Mouse (Mus musculus) midbrain, postnatal 0 days (tissue): ENCODE results near the gene Marc2. TPM values are rescaled to one million over a fixed set of nuclear protein-coding genes. Genes with fewer than 3 reads are reported as not detected.

Experiments
- ATAC-seq: fragments of 200-750 bp; cut with Nextera tagmentation; 2 replicates; pipeline ENCODE4 v1.8.0; 2017; ENCODE audit warnings: moderate number of reproducible peaks, mild to moderate bottlenecking, moderate TSS enrichment, moderate library complexity; ENCODE audit not compliant: low FRiP score
- DNase-seq: peaks from one replicate; pipeline ENCODE4 v3.0.0-alpha.2; 2015; ENCODE audit warnings: low spot score
- H3K27ac ChIP-seq: fragments of 300-500 bp; sonication (generic); 2 replicates; pipeline ENCODE4 v1.5.1; 2014; ENCODE audit warnings: low read depth, mild to moderate bottlenecking, low read length, mixed read lengths
- H3K27me3 ChIP-seq: fragments of 300-500 bp; sonication (generic); 2 replicates; pipeline ENCODE4 v1.6.1; 2014; ENCODE audit warnings: low read length, control low read depth, mixed read lengths; ENCODE audit not compliant: insufficient read depth
- H3K36me3 ChIP-seq: fragments of 300-500 bp; sonication (generic); 2 replicates; pipeline ENCODE4 v1.6.1; 2014; ENCODE audit warnings: low read length, control low read depth, mixed read lengths; ENCODE audit not compliant: insufficient read depth
- H3K4me1 ChIP-seq: fragments of 300-500 bp; sonication (generic); 2 replicates; pipeline ENCODE4 v1.6.1; 2014; ENCODE audit warnings: mild to moderate bottlenecking, control low read depth, antibody characterized with exemption, low read length, mixed read lengths; ENCODE audit not compliant: insufficient read depth
- H3K4me2 ChIP-seq: fragments of 300-500 bp; sonication (generic); 2 replicates; pipeline ENCODE4 v1.6.1; 2014; ENCODE audit warnings: low read depth, mild to moderate bottlenecking, low read length, mixed read lengths; ENCODE audit not compliant: poor library complexity, severe bottlenecking
- H3K4me3 ChIP-seq: fragments of 300-500 bp; sonication (generic); 2 replicates; pipeline ENCODE4 v1.5.1; 2014; ENCODE audit warnings: low read depth, mild to moderate bottlenecking, low read length, moderate library complexity
- H3K9ac ChIP-seq: fragments of 300-500 bp; sonication (generic); replicated peaks from 2 replicates; pipeline ENCODE4 v1.6.1; 2014; ENCODE audit warnings: mild to moderate bottlenecking, low read length, moderate library complexity, mixed read lengths; ENCODE audit not compliant: poor library complexity, severe bottlenecking
- H3K9me3 ChIP-seq: fragments of 300-500 bp; sonication (generic); 2 replicates; pipeline ENCODE4 v1.6.1; 2016; ENCODE audit warnings: low read length, control low read depth
- CTCF ChIP-seq: IDR thresholded peaks from 2 replicates; pipeline ENCODE4 v1.5.1; 2016; ENCODE audit warnings: antibody characterized with exemption, mild to moderate bottlenecking
- WGBS: fragments of 180-500 bp; shearing (Covaris S2); extraction: QIAGEN DNeasy Blood & Tissue Kit; methylation state at CpG from one replicate; pipeline ENCODE4 v1.1.7; 2014; 5-methylcytosine and 5-hydroxymethylcytosine counted together
- polyA plus RNA-seq: library from polyadenylated mRNA; unstranded; fragments of >200 nt; fragmentation: Nextera tagmentation; extraction: Ambion mirVana; gene quantifications from 2 replicates; pipeline ENCODE4 v1.2.1, GENCODE M21; 2015
- total RNA-seq: library from RNA; depleted of rRNA; stranded (reverse); fragments of >200 nt; gene quantifications from 2 replicates; pipeline ENCODE4 v1.2.3, GENCODE M21; 2014

Gene Marc2
- total and polyA plus RNA-seq, 2 experiments from 2014 or later: 46.3 to 121 TPM

- H3K9ac ChIP-seq: no peak overlapping the region
- H3K4me3 ChIP-seq: no peak overlapping the region
- H3K27me3 ChIP-seq: no peaks in the 10 kb centered on the region
- DNase-seq (no peak), ATAC-seq (no peak)
- H3K4me2 ChIP-seq: no peak overlapping the region
- H3K36me3 ChIP-seq: 0 out of 2 replicates have a peak, but pooled peaks cover 13% of the 10 kb centered on the region
- no peak overlapping the region for H3K27ac ChIP-seq
- no peaks in the 10 kb centered on the region for H3K9me3 ChIP-seq
- TF ChIP-seq CTCF: no peak
- WGBS: 93% methylated on average over 4 of the region's 4 CpGs
- H3K4me1 ChIP-seq: no peaks in the 10 kb centered on the region
Measured at GRCm38 (mm10) chr1:184837649-184838048, 8.6 kb downstream of the Marc2 start.

GRCm38 (mm10) chr1:184836350-184836749, 9.9 kb downstream of the Marc2 start:
- H3K4me2 ChIP-seq: no peak overlapping the region
- no peak overlapping the region for H3K9ac ChIP-seq
- H3K9me3 ChIP-seq: no peaks in the 10 kb centered on the region
- ATAC-seq (no peak), DNase-seq (no peak)
- H3K27me3 ChIP-seq: no peaks in the 10 kb centered on the region
- TF ChIP-seq CTCF: no peak
- WGBS: 82% methylated on average over 5 of the region's 5 CpGs
- H3K4me3 ChIP-seq: no peak overlapping the region
- H3K36me3 ChIP-seq: peaks cover 21% of the 10 kb centered on the region
- H3K4me1 ChIP-seq: no peaks in the 10 kb centered on the region
- H3K27ac ChIP-seq: no peak overlapping the region

GRCm38 (mm10) chr1:184833499-184833898, 12.8 kb downstream of the Marc2 start:
- no peak overlapping the region for H3K27ac ChIP-seq
- ATAC-seq (no peak), DNase-seq (no peak)
- H3K4me1 ChIP-seq: no peaks in the 10 kb centered on the region
- H3K4me2 ChIP-seq: no peak overlapping the region
- no peak overlapping the region for H3K9ac ChIP-seq
- H3K36me3 ChIP-seq: peaks cover 22% of the 10 kb centered on the region
- no peak overlapping the region for H3K4me3 ChIP-seq
- H3K9me3 ChIP-seq: no peaks in the 10 kb centered on the region
- no peaks in the 10 kb centered on the region for H3K27me3 ChIP-seq
- WGBS: 95% methylated on average over 7 of the region's 7 CpGs
- no peak for TF ChIP-seq CTCF

- peak; percentile 53 for TF ChIP-seq CTCF
- no peak overlapping the region for H3K4me2 ChIP-seq
- H3K4me1 ChIP-seq: no peaks in the 10 kb centered on the region
- H3K4me3 ChIP-seq: no peak overlapping the region
- 83% methylated on average over 10 of the region's 10 CpGs for WGBS
- no peak for DNase-seq
- H3K36me3 ChIP-seq: peaks cover 22% of the 10 kb centered on the region
- no peak for ATAC-seq
- no peak overlapping the region for H3K9ac ChIP-seq
- H3K27me3 ChIP-seq: no peaks in the 10 kb centered on the region
- no peaks in the 10 kb centered on the region for H3K9me3 ChIP-seq
- H3K27ac ChIP-seq: no peak overlapping the region
Measured at GRCm38 (mm10) chr1:184832211-184832610, 14.0 kb downstream of the Marc2 start.

GRCm38 (mm10) chr1:184829897-184830296, 16.4 kb downstream of the Marc2 start:
- Histone ChIP-seq H3K36me3 (peaks cover 22% of the 10 kb centered on the region), H3K27ac (no peak overlapping the region), H3K27me3 (no peaks in the 10 kb centered on the region), H3K9ac (no peak overlapping the region), H3K9me3 (no peaks in the 10 kb centered on the region), H3K4me2 (no peak overlapping the region), H3K4me3 (no peak overlapping the region), H3K4me1 (no peaks in the 10 kb centered on the region)
- no peak for TF ChIP-seq CTCF
- ATAC-seq (no peak), DNase-seq (no peak)
- WGBS: 90% methylated on average over 8 of the region's 8 CpGs

- no peak overlapping the region for H3K27ac ChIP-seq
- TF ChIP-seq CTCF: no peak
- DNase-seq (peak; percentile 28), ATAC-seq (no peak)
- H3K4me3 ChIP-seq: 0 out of 2 replicates have a peak overlapping the region, but pooled peaks have one; percentile 10
- no peak overlapping the region for H3K9ac ChIP-seq
- WGBS: 17% methylated on average over 23 of the region's 23 CpGs
- H3K4me2 ChIP-seq: peak overlapping the region; percentile 41
- peaks cover 10% of the 10 kb centered on the region for H3K36me3 ChIP-seq
- no peaks in the 10 kb centered on the region for H3K4me1 ChIP-seq
- H3K9me3 ChIP-seq: no peaks in the 10 kb centered on the region
- H3K27me3 ChIP-seq: no peaks in the 10 kb centered on the region
Measured at GRCm38 (mm10) chr1:184827175-184827701, 19.0 kb downstream of the Marc2 start.
